ENCODE assay signal across 1 mouse cellular context in the genomic region with DNA sequence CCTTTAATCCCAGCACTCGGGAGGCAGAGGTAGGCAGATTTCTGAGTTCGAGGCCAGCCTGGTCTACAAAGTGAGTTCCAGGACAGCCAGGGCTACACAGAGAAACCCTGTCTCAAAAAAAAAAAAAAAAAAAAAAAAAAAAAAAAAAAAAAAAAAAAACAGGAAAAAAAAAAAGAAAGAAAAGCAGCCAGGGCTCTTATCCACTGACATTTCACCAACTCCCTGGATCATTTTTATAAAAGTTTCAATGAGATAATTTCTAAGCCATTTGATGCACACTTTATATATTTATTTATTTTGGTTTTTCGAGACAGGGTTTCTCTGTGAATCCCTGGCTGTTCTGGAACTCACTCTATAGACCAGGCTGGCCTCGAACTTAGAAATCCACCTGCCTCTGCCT. TPM values are rescaled to one million over a fixed set of nuclear protein-coding genes. Genes with fewer than 3 reads are reported as not detected.
"Had no signal": no experiment of that assay in that cellular context is flagged by ENCODE, and none has a peak within 500 bp of the region (broad histone marks: within the 10 kb centered on the region; RNA-seq: fewer than 3 reads in every experiment).

No protein-coding gene starts in this region.

RNA-seq across cellular contexts. Expression of a gene that starts 39.6 kb away (rescaled TPM):
- polyA plus RNA-seq: erythroblast, embryonic 14.5 days had no signal
